Mouse (Mus musculus) splenic B cell, adult 2 months (primary cell): ENCODE data around the gene Nup37.

Experiments
- DNase-seq: peaks from one replicate; pipeline ENCODE4 v3.0.0-alpha.2; 2011; ENCODE audit warnings: low read depth, low spot score
- H3K27me3 ChIP-seq: 2 replicates; pipeline ENCODE4 v1.6.1; 2012; ENCODE audit warnings: mild to moderate bottlenecking, low read length, moderate library complexity, mixed read lengths; ENCODE audit not compliant: control insufficient read depth, poor library complexity, insufficient read depth, severe bottlenecking
- H3K36me3 ChIP-seq: 2 replicates; pipeline ENCODE4 v1.6.1; 2012; ENCODE audit warnings: mild to moderate bottlenecking, low read length, moderate library complexity, mixed read lengths; ENCODE audit not compliant: control insufficient read depth, poor library complexity, insufficient read depth, severe bottlenecking

Gene Nup37

GRCm38 (mm10) chr10:88201650-88202049 lies 54.9 kb downstream of the Nup37 start:
- DNase-seq = no peak
- H3K27me3 ChIP-seq = no peaks in the 10 kb centered on the region
- 0 out of 2 replicates have a peak, but pooled peaks cover 2% of the 10 kb centered on the region for H3K36me3 ChIP-seq

GRCm38 (mm10) chr10:88202581-88202980 lies 55.8 kb downstream of the Nup37 start:
- Histone ChIP-seq H3K27me3 (no peaks in the 10 kb centered on the region), H3K36me3 (0 out of 2 replicates have a peak, but pooled peaks cover 2% of the 10 kb centered on the region)
- DNase-seq = no peak

GRCm38 (mm10) chr10:88203236-88203635 lies 56.4 kb downstream of the Nup37 start:
- Histone ChIP-seq H3K36me3 (0 out of 2 replicates have a peak, but pooled peaks cover 2% of the 10 kb centered on the region), H3K27me3 (no peaks in the 10 kb centered on the region)
- no peak for DNase-seq

GRCm38 (mm10) chr10:88212644-88213043 lies 65.9 kb downstream of the Nup37 start:
- DNase-seq = no peak
- no peaks in the 10 kb centered on the region for H3K27me3 ChIP-seq
- no peaks in the 10 kb centered on the region for H3K36me3 ChIP-seq

GRCm38 (mm10) chr10:88214800-88215514 lies 68.2 kb downstream of the Nup37 start:
- no peak for DNase-seq
- H3K36me3 ChIP-seq = peaks cover 3% of the 10 kb centered on the region; the same call in 1 of the 2 replicates
- H3K27me3 ChIP-seq = no peaks in the 10 kb centered on the region

GRCm38 (mm10) chr10:88218161-88218560 lies 71.4 kb downstream of the Nup37 start:
- no peak for DNase-seq
- H3K27me3 ChIP-seq = no peaks in the 10 kb centered on the region

GRCm38 (mm10) chr10:88221718-88222117 lies 74.9 kb downstream of the Nup37 start:
- Histone ChIP-seq H3K27me3 (no peaks in the 10 kb centered on the region), H3K36me3 (peaks cover 13% of the 10 kb centered on the region)
- DNase-seq = no peak

More at GRCm38 (mm10) chr10:88218161-88218560, 71.4 kb downstream of the Nup37 start:
- peaks cover 13% of the 10 kb centered on the region for H3K36me3 ChIP-seq

- peaks cover 9% of the 10 kb centered on the region for H3K36me3 ChIP-seq
- no peaks in the 10 kb centered on the region for H3K27me3 ChIP-seq
- no peak for DNase-seq
These were observed 78.6 kb downstream of the Nup37 start for GRCm38 (mm10) chr10:88225421-88225820.

- no peaks in the 10 kb centered on the region for H3K27me3 ChIP-seq
- peaks cover 3% of the 10 kb centered on the region; the same call in 1 of the 2 replicates for H3K36me3 ChIP-seq
- DNase-seq = no peak
These were observed 81.2 kb downstream of the Nup37 start for GRCm38 (mm10) chr10:88227962-88228361.
